Comparison of ENCODE assay signal across 8 mouse cellular contexts in genomic region chr5:115272812-115273548, GRCm38 (mm10). TPM values are rescaled to one million over a fixed set of nuclear protein-coding genes. Genes with fewer than 3 reads are reported as not detected.
DNase-seq lines count a peak whose midpoint lies in the region; ATAC-seq lines count a peak whose summit lies in the region.

Rnf10 (minus strand) TSS chr5:115272898.

- H3K4me3 ChIP-seq in hindbrain, embryonic 13.5 days: peak within 1 kb of the TSS; percentile 100

- peak; percentile 84 for ATAC-seq in hindbrain, embryonic 13.5 days (ENCODE audit: low FRiP score)

- peaks cover 16% of the 10 kb centered on the region for H3K36me3 ChIP-seq in hindbrain, embryonic 13.5 days

- peak; percentile 98 for DNase-seq in NIH3T3 (ENCODE audit: low read depth)
- DNase-seq in cerebellum, postnatal 10 days: peak; percentile 98 to 99
- peak; percentile 97 to 99 for DNase-seq in frontal cortex, postnatal 14 days (ENCODE audit: low spot score in 2 of 2)
- peak; percentile 97 to 99 for DNase-seq in layer of hippocampus, postnatal 25 days (ENCODE audit: extremely low spot score in 1 of 2, low spot score in 1 of 2)
- DNase-seq in lung, postnatal 25 days (ENCODE audit: low spot score): peak; percentile 98
- DNase-seq in retina, embryonic 14.5 days (ENCODE audit: low spot score): peak; percentile 100
- peak; percentile 96 for DNase-seq in thymus, postnatal 4 days

- 15% methylated on average over 26 of the region's 26 CpGs for WGBS in hindbrain, embryonic 13.5 days

- no peaks in the 10 kb centered on the region for H3K9me3 ChIP-seq in hindbrain, embryonic 13.5 days

- peak within 1 kb of the TSS; percentile 93 for H3K4me2 ChIP-seq in hindbrain, embryonic 13.5 days

- H3K27me3 ChIP-seq in hindbrain, embryonic 13.5 days: no peaks in the 10 kb centered on the region

- H3K27ac ChIP-seq in hindbrain, embryonic 13.5 days: peak within 1 kb of the TSS; percentile 90

- peak within 1 kb of the TSS; percentile 99 for H3K9ac ChIP-seq in hindbrain, embryonic 13.5 days

- peaks cover 45% of the 10 kb centered on the region for H3K4me1 ChIP-seq in hindbrain, embryonic 13.5 days (replicated peaks)

RNA-seq across cellular contexts. Expression of gene Rnf10, which starts in this region (rescaled TPM):
- polyA plus RNA-seq in hindbrain, embryonic 13.5 days (2015; fragmentation: Nextera tagmentation; extraction: Ambion mirVana): 156 and 160 TPM in 2 replicates
- 100 to 1,000 TPM; 252 to 257 TPM for total RNA-seq in layer of hippocampus, postnatal 25 days (2021)

Comparison
In these comparisons a context has a peak if more than half of its experiments do, and no peak if none do; other contexts are left out.
1. Peak in every context shown above with its lines: DNase-seq, ATAC-seq, H3K4me3 ChIP-seq and H3K27ac ChIP-seq.